Mouse (Mus musculus) C2C12 (cell line): Measurements from ENCODE around the gene Dst. TPM values are rescaled to one million over a fixed set of nuclear protein-coding genes. Genes with fewer than 3 reads are reported as not detected.

ENCODE experiments used
- H3K27me3 ChIP-seq: one replicate; pipeline ENCODE4 v1.6.1; 2011; ENCODE audit not compliant: control insufficient read depth, insufficient read depth, insufficient read length
- H3K36me3 ChIP-seq: one replicate; pipeline ENCODE4 v1.6.1; 2011; ENCODE audit not compliant: control insufficient read depth, insufficient read depth
- H3K4me3 ChIP-seq: one replicate; pipeline ENCODE4 v1.5.1; 2011; ENCODE audit warnings: mild to moderate bottlenecking, control low read depth; ENCODE audit not compliant: poor library complexity, insufficient read depth, severe bottlenecking
- H3K79me2 ChIP-seq: one replicate; pipeline ENCODE4 v1.6.1; 2011; ENCODE audit not compliant: control insufficient read depth, insufficient read depth
- H3K79me3 ChIP-seq: one replicate; pipeline ENCODE4 v1.6.1; 2011; ENCODE audit warnings: low read depth, control low read depth
- H3ac ChIP-seq: one replicate; pipeline ENCODE3; 2011; ENCODE audit warnings: low read depth; ENCODE audit not compliant: control insufficient read depth, insufficient read length
- CEBPB ChIP-seq: IDR thresholded peaks from one replicate; pipeline ENCODE4 v1.6.1; 2011; ENCODE audit warnings: low read depth, mild to moderate bottlenecking, control low read depth, moderate library complexity
- CTCF ChIP-seq: IDR thresholded peaks from one replicate; pipeline ENCODE4 v1.5.1; 2011; ENCODE audit not compliant: control insufficient read depth, insufficient read depth, insufficient read length
- FOSL1 ChIP-seq: IDR thresholded peaks from one replicate; pipeline ENCODE4 v1.8.0; 2011; ENCODE audit warnings: mild to moderate bottlenecking, low read length; ENCODE audit not compliant: poor library complexity, insufficient read depth, severe bottlenecking
- MAX ChIP-seq: IDR thresholded peaks from one replicate; pipeline ENCODE4 v1.6.1; 2011; ENCODE audit warnings: mild to moderate bottlenecking, control low read depth
- MYOD1 ChIP-seq: IDR thresholded peaks from one replicate; pipeline ENCODE4 v1.6.1; 2011; ENCODE audit warnings: low read depth; ENCODE audit not compliant: control insufficient read depth, insufficient read length
- MYOG ChIP-seq: IDR thresholded peaks from one replicate; pipeline ENCODE4 v1.6.1; 2011; ENCODE audit not compliant: control insufficient read depth, insufficient read length; ENCODE audit errors: extremely low read depth
- USF1 ChIP-seq: IDR thresholded peaks from one replicate; pipeline ENCODE4 v1.6.1; 2011; ENCODE audit warnings: low read depth, mild to moderate bottlenecking, control low read depth, moderate library complexity
- polyA plus RNA-seq: library from polyadenylated mRNA; unstranded; fragments of >200 nt; fragmentation: generic; extraction: Trizol; gene quantifications from one replicate; pipeline ENCODE4 v1.2.1, GENCODE M21; 2012; ENCODE audit warnings: missing spikeins

The Dst gene
- polyA plus RNA-seq, 1 experiment: 26.5 TPM

- Histone ChIP-seq H3ac (no peak overlapping the region), H3K4me3 (no peak overlapping the region), H3K79me3 (no peaks in the 10 kb centered on the region), H3K27me3 (no peaks in the 10 kb centered on the region), H3K36me3 (peaks cover 25% of the 10 kb centered on the region), H3K79me2 (no peaks in the 10 kb centered on the region)
- no peak for TF ChIP-seq FOSL1
- no peak for TF ChIP-seq CTCF
- no peak for TF ChIP-seq USF1
- TF ChIP-seq MAX: no peak
- no peak for TF ChIP-seq MYOG
- TF ChIP-seq CEBPB: no peak
- TF ChIP-seq MYOD1: no peak
These were observed 401.4 kb downstream of the Dst start for GRCm38 (mm10) chr1:34309396-34309795.

GRCm38 (mm10) chr1:34310532-34311250 lies 402.7 kb downstream of the Dst start:
- H3ac ChIP-seq: no peak overlapping the region

GRCm38 (mm10) chr1:34312806-34313205 lies 404.8 kb downstream of the Dst start:
- Histone ChIP-seq H3K79me3 (no peaks in the 10 kb centered on the region), H3K79me2 (no peaks in the 10 kb centered on the region)
- TF ChIP-seq MYOD1: no peak
- no peak for TF ChIP-seq FOSL1
- TF ChIP-seq USF1: no peak
- TF ChIP-seq CTCF: no peak
- no peak for TF ChIP-seq MYOG
- TF ChIP-seq CEBPB: no peak
- TF ChIP-seq MAX: no peak

More at GRCm38 (mm10) chr1:34310532-34311250, 402.7 kb downstream of the Dst start:
- Histone ChIP-seq H3K27me3 (no peaks in the 10 kb centered on the region), H3K4me3 (no peak overlapping the region), H3K79me3 (no peaks in the 10 kb centered on the region), H3K79me2 (no peaks in the 10 kb centered on the region), H3K36me3 (peaks cover 17% of the 10 kb centered on the region)
- TF ChIP-seq USF1: no peak
- no peak for TF ChIP-seq MYOG
- no peak for TF ChIP-seq MYOD1
- TF ChIP-seq CTCF: no peak
- no peak for TF ChIP-seq MAX
- TF ChIP-seq FOSL1: no peak
- no peak for TF ChIP-seq CEBPB

GRCm38 (mm10) chr1:34315381-34315780 lies 407.4 kb downstream of the Dst start:
- Histone ChIP-seq H3K79me2 (no peaks in the 10 kb centered on the region), H3K36me3 (no peaks in the 10 kb centered on the region), H3K79me3 (no peaks in the 10 kb centered on the region), H3K27me3 (no peaks in the 10 kb centered on the region), H3ac (no peak overlapping the region), H3K4me3 (no peak overlapping the region)
- TF ChIP-seq FOSL1 (no peak), MYOD1 (no peak), CTCF (no peak), USF1 (no peak), MYOG (no peak), MAX (no peak), CEBPB (no peak)

More at GRCm38 (mm10) chr1:34312806-34313205, 404.8 kb downstream of the Dst start:
- Histone ChIP-seq H3ac (no peak overlapping the region), H3K36me3 (peaks cover 2% of the 10 kb centered on the region), H3K4me3 (no peak overlapping the region), H3K27me3 (no peaks in the 10 kb centered on the region)

- H3K79me2 ChIP-seq: no peaks in the 10 kb centered on the region
- peaks cover 3% of the 10 kb centered on the region for H3K27me3 ChIP-seq
- no peaks in the 10 kb centered on the region for H3K36me3 ChIP-seq
- H3K79me3 ChIP-seq: no peaks in the 10 kb centered on the region
- TF ChIP-seq FOSL1 (no peak), MYOD1 (no peak), CTCF (no peak), CEBPB (no peak), USF1 (no peak), MYOG (no peak), MAX (no peak)
- no peak overlapping the region for H3K4me3 ChIP-seq
- no peak overlapping the region for H3ac ChIP-seq
These were observed 416.2 kb downstream of the Dst start for GRCm38 (mm10) chr1:34324255-34324654.

GRCm38 (mm10) chr1:34328606-34329005 lies 420.6 kb downstream of the Dst start:
- no peak for TF ChIP-seq MYOD1
- no peak for TF ChIP-seq CEBPB
- TF ChIP-seq CTCF: no peak
- no peak for TF ChIP-seq MAX
- no peak for TF ChIP-seq USF1
- TF ChIP-seq FOSL1: no peak
- no peak for TF ChIP-seq MYOG

More at GRCm38 (mm10) chr1:34328606-34329005, 420.6 kb downstream of the Dst start:
- Histone ChIP-seq H3ac (no peak overlapping the region), H3K27me3 (peaks cover 3% of the 10 kb centered on the region), H3K79me3 (no peaks in the 10 kb centered on the region), H3K36me3 (no peaks in the 10 kb centered on the region), H3K4me3 (no peak overlapping the region), H3K79me2 (no peaks in the 10 kb centered on the region)
